Mouse (Mus musculus): ENCODE results near the gene Ifitm1. TPM values are rescaled to one million over a fixed set of nuclear protein-coding genes. Genes with fewer than 3 reads are reported as not detected.

Gene Ifitm1
- total and polyA plus RNA-seq, 2 experiments from 2014 or later, result 4.1 to 23.1 TPM

- Histone ChIP-seq H3K36me3 (replicated peaks; ENCODE audit: control insufficient read depth, insufficient read depth, low read length) (no peaks in the 10 kb centered on the region), H3K4me3 (ENCODE audit: low read depth, low read length) (no peak overlapping the region), H3K27ac (ENCODE audit: low read depth) (no peak overlapping the region), H3K9me3 (replicated peaks; ENCODE audit: control insufficient read depth, low read length) (no peaks in the 10 kb centered on the region), H3K4me1 (ENCODE audit: control insufficient read depth, insufficient read depth) (no peaks in the 10 kb centered on the region), H3K27me3 (ENCODE audit: control insufficient read depth, insufficient read depth, low read length) (no peaks in the 10 kb centered on the region), H3K4me2 (ENCODE audit: low read depth, low read length) (no peak overlapping the region), H3K9ac (replicated peaks; ENCODE audit: low read depth, low read length) (no peak overlapping the region)
- TF ChIP-seq CTCF (IDR thresholded peaks at IDR 0.05; ENCODE audit: low read depth) (no peak), EP300 (IDR thresholded peaks at IDR 0.05; ENCODE audit: low read depth) (no peak)
- WGBS, result 91% methylated on average over 8 of the region's 8 CpGs
- ATAC-seq (ENCODE audit: insufficient read depth, low read depth), result no peak
- DNase-seq (ENCODE audit: low spot score), result no peak
Observed at GRCm38 (mm10) chr7:140981704-140982103, 14.7 kb downstream of the Ifitm1 start.

GRCm38 (mm10) chr7:140982971-140983370, 15.9 kb downstream of the Ifitm1 start:
- 62% methylated on average over 7 of the region's 7 CpGs for WGBS
- H3K27ac ChIP-seq (ENCODE audit: low read depth), result no peak overlapping the region
- no peak overlapping the region for H3K9ac ChIP-seq (replicated peaks; ENCODE audit: low read depth, low read length)
- no peak for ATAC-seq (ENCODE audit: insufficient read depth, low read depth)
- H3K27me3 ChIP-seq (ENCODE audit: control insufficient read depth, insufficient read depth, low read length), result no peaks in the 10 kb centered on the region
- H3K36me3 ChIP-seq (replicated peaks; ENCODE audit: control insufficient read depth, insufficient read depth, low read length), result no peaks in the 10 kb centered on the region
- no peak overlapping the region for H3K4me3 ChIP-seq (ENCODE audit: low read depth, low read length)
- no peaks in the 10 kb centered on the region for H3K4me1 ChIP-seq (ENCODE audit: control insufficient read depth, insufficient read depth)
- H3K4me2 ChIP-seq (ENCODE audit: low read depth, low read length), result no peak overlapping the region
- H3K9me3 ChIP-seq (replicated peaks; ENCODE audit: control insufficient read depth, low read length), result no peaks in the 10 kb centered on the region
- TF ChIP-seq EP300 (IDR thresholded peaks at IDR 0.05; ENCODE audit: low read depth), result no peak
- no peak for DNase-seq (ENCODE audit: low spot score)

- no peak for DNase-seq (ENCODE audit: low spot score)
- H3K9ac ChIP-seq (replicated peaks; ENCODE audit: low read depth, low read length), result no peak overlapping the region
- no peak overlapping the region for H3K27ac ChIP-seq (ENCODE audit: low read depth)
- TF ChIP-seq CTCF (IDR thresholded peaks at IDR 0.05; ENCODE audit: low read depth), result no peak
- TF ChIP-seq EP300 (IDR thresholded peaks at IDR 0.05; ENCODE audit: low read depth), result no peak
- no peaks in the 10 kb centered on the region for H3K4me1 ChIP-seq (ENCODE audit: control insufficient read depth, insufficient read depth)
- H3K9me3 ChIP-seq (replicated peaks; ENCODE audit: control insufficient read depth, low read length), result no peaks in the 10 kb centered on the region
- ATAC-seq (ENCODE audit: insufficient read depth, low read depth), result no peak
- no peaks in the 10 kb centered on the region for H3K27me3 ChIP-seq (ENCODE audit: control insufficient read depth, insufficient read depth, low read length)
- H3K4me2 ChIP-seq (ENCODE audit: low read depth, low read length), result no peak overlapping the region
- 74% methylated on average over 17 of the region's 17 CpGs for WGBS
- no peak overlapping the region for H3K4me3 ChIP-seq (ENCODE audit: low read depth, low read length)
- no peaks in the 10 kb centered on the region for H3K36me3 ChIP-seq (replicated peaks; ENCODE audit: control insufficient read depth, insufficient read depth, low read length)
Observed at GRCm38 (mm10) chr7:140987182-140988138, 20.4 kb downstream of the Ifitm1 start.

- no peak for ATAC-seq (ENCODE audit: insufficient read depth, low read depth)
- no peak overlapping the region for H3K9ac ChIP-seq (replicated peaks; ENCODE audit: low read depth, low read length)
- WGBS, result 64% methylated on average over 4 of the region's 4 CpGs
Observed at GRCm38 (mm10) chr7:140989022-140989421, 22.0 kb downstream of the Ifitm1 start.

GRCm38 (mm10) chr7:140990185-140990584, 23.2 kb downstream of the Ifitm1 start:
- Histone ChIP-seq H3K27me3 (ENCODE audit: control insufficient read depth, insufficient read depth, low read length) (no peaks in the 10 kb centered on the region), H3K9me3 (replicated peaks; ENCODE audit: control insufficient read depth, low read length) (no peaks in the 10 kb centered on the region), H3K36me3 (replicated peaks; ENCODE audit: control insufficient read depth, insufficient read depth, low read length) (no peaks in the 10 kb centered on the region), H3K4me2 (ENCODE audit: low read depth, low read length) (no peak overlapping the region), H3K27ac (ENCODE audit: low read depth) (no peak overlapping the region), H3K4me1 (ENCODE audit: control insufficient read depth, insufficient read depth) (no peaks in the 10 kb centered on the region), H3K4me3 (ENCODE audit: low read depth, low read length) (no peak overlapping the region), H3K9ac (replicated peaks; ENCODE audit: low read depth, low read length) (no peak overlapping the region)
- TF ChIP-seq EP300 (IDR thresholded peaks at IDR 0.05; ENCODE audit: low read depth) (no peak), CTCF (IDR thresholded peaks at IDR 0.05; ENCODE audit: low read depth) (no peak)
- ATAC-seq (ENCODE audit: insufficient read depth, low read depth) (no peak), DNase-seq (ENCODE audit: low spot score) (no peak)
- WGBS, result 54% methylated on average over 6 of the region's 6 CpGs

More at GRCm38 (mm10) chr7:140989022-140989421, 22.0 kb downstream of the Ifitm1 start:
- Histone ChIP-seq H3K9me3 (replicated peaks; ENCODE audit: control insufficient read depth, low read length) (no peaks in the 10 kb centered on the region), H3K4me2 (ENCODE audit: low read depth, low read length) (no peak overlapping the region), H3K27me3 (ENCODE audit: control insufficient read depth, insufficient read depth, low read length) (no peaks in the 10 kb centered on the region), H3K4me3 (ENCODE audit: low read depth, low read length) (no peak overlapping the region), H3K27ac (ENCODE audit: low read depth) (no peak overlapping the region), H3K36me3 (replicated peaks; ENCODE audit: control insufficient read depth, insufficient read depth, low read length) (no peaks in the 10 kb centered on the region), H3K4me1 (ENCODE audit: control insufficient read depth, insufficient read depth) (no peaks in the 10 kb centered on the region)
- TF ChIP-seq CTCF (IDR thresholded peaks at IDR 0.05; ENCODE audit: low read depth), result no peak
- no peak for TF ChIP-seq EP300 (IDR thresholded peaks at IDR 0.05; ENCODE audit: low read depth)
- no peak for DNase-seq (ENCODE audit: low spot score)
